In genomic region chr12:109442115-109442514, GRCm38 (mm10) we compare ENCODE assay signal across 24 mouse cellular contexts. TPM values are rescaled to one million over a fixed set of nuclear protein-coding genes. Genes with fewer than 3 reads are reported as not detected.
A peak's percentile ranks its signal among the peaks of the same experiment; 100 is the strongest.
DNase-seq lines count a peak whose midpoint lies in the region; ATAC-seq and TF ChIP-seq lines count a peak whose summit lies in the region.
"Had no signal": no experiment of that assay in that cellular context is flagged by ENCODE, and none has a peak within 500 bp of the region (broad histone marks: within the 10 kb centered on the region; RNA-seq: fewer than 3 reads in every experiment).

No protein-coding gene starts in this region.

- peak; percentile 18 for DNase-seq in embryo, embryonic 10.5 days (ENCODE audit: low spot score)
- no peak for DNase-seq in embryo, embryonic 10 days (ENCODE audit: low spot score)
- peak; percentile 54 for DNase-seq in left cerebral cortex, postnatal 4 days
- no peak for DNase-seq in left cerebral cortex, adult 18-20 months (ENCODE audit: low spot score in 2 of 2)
- no peak for DNase-seq in stomach, postnatal 0 days (ENCODE audit: low spot score)
- no peak for DNase-seq in adrenal gland, postnatal 25 days
- DNase-seq: adrenal gland, adult 8-10 months; cerebellum, adult 11-12 months; cerebellum, adult 9-11 months; forebrain, postnatal 0 days; heart, postnatal 10 days; kidney, adult 8-10 months; thymus, postnatal 14 days had no signal

- peaks cover 61% of the 10 kb centered on the region for H3K4me1 ChIP-seq in stomach, embryonic 16.5 days (ENCODE audit: control insufficient read depth, insufficient read depth, low read length)
- peaks cover 6% of the 10 kb centered on the region for H3K4me1 ChIP-seq in stomach, postnatal 0 days (replicated peaks; ENCODE audit: control insufficient read depth, insufficient read depth)

- H3K9me3 ChIP-seq in stomach, embryonic 16.5 days (replicated peaks; ENCODE audit: control insufficient read depth, low read length) = no peaks in the 10 kb centered on the region
- H3K9me3 ChIP-seq in stomach, postnatal 0 days (ENCODE audit: control insufficient read depth, low read length) = no peaks in the 10 kb centered on the region
- H3K9me3 ChIP-seq: heart, embryonic 13.5 days; limb, embryonic 13.5 days; liver, embryonic 12.5 days; neural tube, embryonic 15.5 days had no signal

- no peak for TF ChIP-seq CTCF in stomach, postnatal 0 days (IDR thresholded peaks at IDR 0.05; ENCODE audit: low read depth)

- 51% methylated on average over 13 of the region's 13 CpGs for WGBS in stomach, embryonic 16.5 days
- WGBS in stomach, postnatal 0 days = 46% methylated on average over 13 of the region's 13 CpGs

- ATAC-seq in stomach, embryonic 16.5 days (ENCODE audit: insufficient read depth, low FRiP score) = no peak
- ATAC-seq in stomach, postnatal 0 days (ENCODE audit: low FRiP score, low TSS enrichment) = no peak
- ATAC-seq: forebrain, postnatal 0 days; liver, embryonic 12.5 days had no signal

- no peaks in the 10 kb centered on the region for H3K36me3 ChIP-seq in stomach, embryonic 16.5 days (ENCODE audit: control insufficient read depth, insufficient read depth, low read length)
- H3K36me3 ChIP-seq in stomach, postnatal 0 days (ENCODE audit: control insufficient read depth, insufficient read depth, low read length) = no peaks in the 10 kb centered on the region
- H3K36me3 ChIP-seq: G1E; heart, embryonic 13.5 days; limb, embryonic 13.5 days; liver, embryonic 12.5 days; neural tube, embryonic 15.5 days had no signal

- H3K4me3 ChIP-seq in stomach, embryonic 16.5 days (replicated peaks; ENCODE audit: low read length) = no peak overlapping the region
- no peak overlapping the region for H3K4me3 ChIP-seq in stomach, postnatal 0 days (ENCODE audit: low read depth, low read length)
- H3K4me3 ChIP-seq: heart, embryonic 13.5 days; limb, embryonic 13.5 days; liver, embryonic 12.5 days; neural tube, embryonic 15.5 days had no signal

- H3K27me3 ChIP-seq in stomach, embryonic 16.5 days (ENCODE audit: control insufficient read depth, insufficient read depth, low read length) = 0 out of 2 replicates have a peak, but pooled peaks cover 2% of the 10 kb centered on the region
- H3K27me3 ChIP-seq in stomach, postnatal 0 days (ENCODE audit: control insufficient read depth, insufficient read depth, low read length) = no peaks in the 10 kb centered on the region

- intact Hi-C loops in left cerebral cortex, postnatal 4 days (cut with DNase I) = no loop called here

- no peak overlapping the region for H3K4me2 ChIP-seq in stomach, embryonic 16.5 days (ENCODE audit: low read depth, low read length)
- no peak overlapping the region for H3K4me2 ChIP-seq in stomach, postnatal 0 days (replicated peaks; ENCODE audit: low read depth)
- H3K4me2 ChIP-seq: heart, embryonic 13.5 days; limb, embryonic 13.5 days; liver, embryonic 12.5 days; midbrain, embryonic 11.5 days; neural tube, embryonic 15.5 days had no signal

- TF ChIP-seq EP300 in stomach, postnatal 0 days (optimal IDR thresholded peaks at IDR 0.05) = no peak

- no peak overlapping the region for H3K9ac ChIP-seq in stomach, embryonic 16.5 days (ENCODE audit: low read length)
- no peak overlapping the region for H3K9ac ChIP-seq in stomach, postnatal 0 days (ENCODE audit: low read length)
- H3K9ac ChIP-seq: forebrain, postnatal 0 days; liver, embryonic 12.5 days; liver, postnatal 0 days; neural tube, embryonic 15.5 days had no signal

- H3K27ac ChIP-seq in stomach, embryonic 16.5 days (ENCODE audit: low read length) = 0 out of 2 replicates have a peak overlapping the region, but pooled peaks have one; percentile 52
- no peak overlapping the region for H3K27ac ChIP-seq in stomach, postnatal 0 days (replicated peaks)
- H3K27ac ChIP-seq: heart, embryonic 13.5 days; kidney, postnatal 0 days; liver, embryonic 12.5 days; neural tube, embryonic 15.5 days had no signal

RNA-seq across cellular contexts. Expression of gene Dlk1, which starts 10.5 kb away (rescaled TPM):
- total RNA-seq in left cerebral cortex, postnatal 4 days (2021) = 1 to 10 TPM; 2.6 to 4.6 TPM
- total RNA-seq in left cerebral cortex, adult 18-20 months (2021) = 1 to 10 TPM; 4.7 to 7.5 TPM
- 449 and 542 TPM in 2 replicates for polyA plus RNA-seq in stomach, embryonic 16.5 days (2015; fragmentation: Nextera tagmentation; extraction: Ambion mirVana)
- polyA plus RNA-seq in stomach, postnatal 0 days (2015; fragmentation: Nextera tagmentation; extraction: Ambion mirVana) = 183 and 187 TPM in 2 replicates
- 592 and 648 TPM in 2 replicates for total RNA-seq in adrenal gland, postnatal 25 days (2021)
- total RNA-seq: common myeloid progenitor, adult 5-6 weeks; hematopoietic stem cell, adult 5-6 weeks had no signal
- polyA plus RNA-seq: G1E had no signal

Comparison
In these comparisons a context has a peak if more than half of its experiments do, and no peak if none do; other contexts are left out.
1. DNase-seq: peak in embryo, embryonic 10.5 days (single experiment) and left cerebral cortex, postnatal 4 days (single experiment); none in embryo, embryonic 10 days (single experiment), left cerebral cortex, adult 18-20 months (0 of 2), stomach, postnatal 0 days (single experiment) and adrenal gland, postnatal 25 days (single experiment).
2. RNA of gene Dlk1, which starts 10.5 kb away (total RNA-seq): 592 to 648 TPM in adrenal gland, postnatal 25 days; 4.7 to 7.5 TPM in left cerebral cortex, adult 18-20 months and 2.6 to 4.6 TPM in left cerebral cortex, postnatal 4 days; every median in the first group is over 10 times any median in the second.